Mouse (Mus musculus): ENCODE data around the gene Mbnl1. TPM values are rescaled to one million over a fixed set of nuclear protein-coding genes. Genes with fewer than 3 reads are reported as not detected.

The Mbnl1 gene
- polyA plus RNA-seq, 1 experiment from 2014 or later, result 119 TPM

DNA sequence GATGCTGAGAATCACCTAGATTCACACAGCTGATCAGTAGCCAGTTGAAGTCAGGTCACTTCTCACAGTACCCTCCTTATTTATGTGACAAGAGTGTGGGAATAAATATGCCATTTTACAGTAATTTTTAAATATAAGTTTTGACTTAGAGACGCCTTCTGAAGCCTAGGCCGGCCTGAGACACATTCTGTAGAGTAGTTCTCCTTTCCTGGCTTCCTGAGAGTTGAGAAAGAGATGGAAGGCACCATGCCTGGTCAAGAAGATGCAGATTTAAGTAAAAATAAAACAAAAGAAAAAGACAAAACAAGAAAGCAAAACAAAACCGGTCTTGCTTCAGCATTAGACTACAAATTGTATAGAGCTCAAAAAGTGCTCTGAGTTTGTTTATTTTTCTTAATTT lies 38.6 kb downstream of the Mbnl1 start:
- Histone ChIP-seq H3K27me3 (replicated peaks) (no peaks in the 10 kb centered on the region), H3K9ac (no peak overlapping the region), H3K4me1 (replicated peaks) (peaks cover 12% of the 10 kb centered on the region), H3K27ac (no peak overlapping the region), H3K36me3 (no peaks in the 10 kb centered on the region), H3K4me2 (replicated peaks) (no peak overlapping the region), H3K9me3 (no peaks in the 10 kb centered on the region), H3K4me3 (replicated peaks) (no peak overlapping the region)
- no peak for ATAC-seq
- 83% methylated on average over 3 of the region's 3 CpGs for WGBS

DNA sequence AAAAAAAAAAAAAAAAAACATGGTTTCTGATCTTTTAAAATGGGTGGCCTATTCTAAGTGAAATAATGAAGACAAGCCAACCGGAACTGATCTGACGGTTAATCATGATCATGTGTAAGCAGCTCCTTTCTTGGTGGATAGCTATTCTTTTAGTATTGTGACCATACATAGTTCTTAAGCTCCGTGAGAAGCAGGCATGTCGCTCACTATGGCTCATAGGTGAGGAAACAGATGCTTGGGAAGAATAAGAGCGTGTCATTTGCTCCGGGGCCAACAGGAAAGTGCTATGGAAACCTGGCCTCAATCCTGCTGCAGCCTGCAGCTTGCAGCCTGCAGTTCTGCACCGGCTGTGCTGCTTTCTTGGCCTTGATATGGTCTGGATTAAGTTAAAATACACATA lies 40.7 kb downstream of the Mbnl1 start:
- no peak overlapping the region for H3K27ac ChIP-seq
- no peak overlapping the region for H3K9ac ChIP-seq
- no peak overlapping the region for H3K4me3 ChIP-seq (replicated peaks)
- 0 out of 2 replicates have a peak, but pooled peaks have one; percentile 24 for ATAC-seq
- H3K27me3 ChIP-seq (replicated peaks), result no peaks in the 10 kb centered on the region
- H3K4me1 ChIP-seq (replicated peaks), result peaks cover 15% of the 10 kb centered on the region
- H3K4me2 ChIP-seq (replicated peaks), result no peak overlapping the region
- no peaks in the 10 kb centered on the region for H3K36me3 ChIP-seq
- WGBS, result 63% methylated on average over 7 of the region's 7 CpGs
- H3K9me3 ChIP-seq, result no peaks in the 10 kb centered on the region

GRCm38 (mm10) chr3:60513746-60514145 lies 41.1 kb downstream of the Mbnl1 start:
- no peak for ATAC-seq
- no peaks in the 10 kb centered on the region for H3K27me3 ChIP-seq (replicated peaks)
- no peak overlapping the region for H3K4me3 ChIP-seq (replicated peaks)
- no peak overlapping the region for H3K4me2 ChIP-seq (replicated peaks)
- peaks cover 15% of the 10 kb centered on the region for H3K4me1 ChIP-seq (replicated peaks)
- no peak overlapping the region for H3K27ac ChIP-seq
- H3K36me3 ChIP-seq, result no peaks in the 10 kb centered on the region
- 60% methylated on average over 2 of the region's 2 CpGs for WGBS
- no peaks in the 10 kb centered on the region for H3K9me3 ChIP-seq
- no peak overlapping the region for H3K9ac ChIP-seq

- Histone ChIP-seq H3K4me2 (replicated peaks) (no peak overlapping the region), H3K4me1 (replicated peaks) (peaks cover 15% of the 10 kb centered on the region), H3K9me3 (no peaks in the 10 kb centered on the region), H3K9ac (no peak overlapping the region), H3K4me3 (replicated peaks) (no peak overlapping the region), H3K36me3 (no peaks in the 10 kb centered on the region), H3K27ac (no peak overlapping the region), H3K27me3 (replicated peaks) (no peaks in the 10 kb centered on the region)
- no peak for ATAC-seq
Measured at GRCm38 (mm10) chr3:60515430-60515829, 42.8 kb downstream of the Mbnl1 start.

GRCm38 (mm10) chr3:60516054-60516674 lies 43.5 kb downstream of the Mbnl1 start:
- ATAC-seq, result peak; percentile 76
- Histone ChIP-seq H3K36me3 (no peaks in the 10 kb centered on the region), H3K9ac (no peak overlapping the region), H3K27ac (no peak overlapping the region), H3K4me1 (replicated peaks) (peaks cover 15% of the 10 kb centered on the region), H3K9me3 (no peaks in the 10 kb centered on the region), H3K4me3 (replicated peaks) (no peak overlapping the region), H3K27me3 (replicated peaks) (no peaks in the 10 kb centered on the region), H3K4me2 (replicated peaks) (no peak overlapping the region; the same call in 1 of the 2 replicates)
- WGBS, result 35% methylated on average over 12 of the region's 12 CpGs

- 47% methylated on average over 3 of the region's 3 CpGs for WGBS
- Histone ChIP-seq H3K9me3 (no peaks in the 10 kb centered on the region), H3K4me3 (replicated peaks) (no peak overlapping the region), H3K36me3 (no peaks in the 10 kb centered on the region), H3K9ac (no peak overlapping the region), H3K27me3 (replicated peaks) (no peaks in the 10 kb centered on the region), H3K4me2 (replicated peaks) (no peak overlapping the region), H3K27ac (no peak overlapping the region), H3K4me1 (replicated peaks) (peaks cover 12% of the 10 kb centered on the region)
- no peak for ATAC-seq
Measured at GRCm38 (mm10) chr3:60517234-60517787, 44.7 kb downstream of the Mbnl1 start.

DNA sequence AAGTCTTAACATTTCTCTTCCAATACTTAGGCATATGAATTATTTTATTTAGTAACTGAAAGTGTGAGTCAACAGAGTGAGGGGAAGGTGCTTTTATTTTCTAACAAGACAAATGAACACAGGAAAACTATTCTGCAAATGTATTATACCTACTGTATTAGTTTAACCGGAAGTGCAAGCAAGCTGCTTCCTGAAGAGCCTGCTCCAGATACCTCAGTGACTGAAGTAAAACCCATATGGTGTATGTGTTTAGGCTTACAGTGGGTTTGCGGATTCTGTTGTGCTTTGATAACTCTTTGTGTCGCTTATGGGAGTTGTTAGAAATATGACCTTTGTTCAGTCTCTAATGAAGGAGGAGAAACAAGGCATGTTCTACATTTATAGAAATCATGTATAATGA lies 46.7 kb downstream of the Mbnl1 start:
- Histone ChIP-seq H3K27ac (no peak overlapping the region), H3K27me3 (replicated peaks) (no peaks in the 10 kb centered on the region), H3K4me2 (replicated peaks) (no peak overlapping the region), H3K9me3 (no peaks in the 10 kb centered on the region), H3K4me1 (replicated peaks) (peaks cover 9% of the 10 kb centered on the region; the same call in 1 of the 2 replicates), H3K36me3 (no peaks in the 10 kb centered on the region), H3K4me3 (replicated peaks) (no peak overlapping the region), H3K9ac (no peak overlapping the region)
- WGBS, result 61% methylated on average over 3 of the region's 3 CpGs
- no peak for ATAC-seq

DNA sequence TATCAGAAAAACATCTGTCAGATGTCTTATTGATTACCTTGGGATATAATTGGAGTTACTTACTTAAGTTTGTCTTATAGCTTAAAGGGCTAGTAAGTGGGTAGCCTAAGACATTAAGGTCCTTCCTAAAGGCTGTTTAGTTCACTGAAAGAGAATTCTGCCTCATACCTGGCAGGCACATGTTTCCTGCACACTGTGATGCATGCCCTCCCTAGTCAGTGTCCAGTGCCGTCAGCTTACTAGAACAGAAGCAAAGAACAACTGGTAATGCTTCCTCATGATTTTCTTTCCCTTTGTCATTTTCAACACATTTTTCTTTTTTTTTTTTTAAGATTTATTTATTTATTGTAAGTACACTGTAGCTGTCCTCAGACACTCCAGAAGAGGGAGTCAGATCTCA lies 51.5 kb downstream of the Mbnl1 start:
- ATAC-seq, result no peak
- no peak overlapping the region for H3K9ac ChIP-seq
- no peaks in the 10 kb centered on the region for H3K36me3 ChIP-seq
- no peaks in the 10 kb centered on the region for H3K27me3 ChIP-seq (replicated peaks)
- H3K4me3 ChIP-seq (replicated peaks), result no peak overlapping the region
- H3K4me2 ChIP-seq (replicated peaks), result no peak overlapping the region
- no peak overlapping the region for H3K27ac ChIP-seq
- H3K9me3 ChIP-seq, result no peaks in the 10 kb centered on the region
- peaks cover 23% of the 10 kb centered on the region for H3K4me1 ChIP-seq (replicated peaks)
- 84% methylated on average over 1 of the region's 1 CpGs for whole genome bisulfite sequencing

DNA sequence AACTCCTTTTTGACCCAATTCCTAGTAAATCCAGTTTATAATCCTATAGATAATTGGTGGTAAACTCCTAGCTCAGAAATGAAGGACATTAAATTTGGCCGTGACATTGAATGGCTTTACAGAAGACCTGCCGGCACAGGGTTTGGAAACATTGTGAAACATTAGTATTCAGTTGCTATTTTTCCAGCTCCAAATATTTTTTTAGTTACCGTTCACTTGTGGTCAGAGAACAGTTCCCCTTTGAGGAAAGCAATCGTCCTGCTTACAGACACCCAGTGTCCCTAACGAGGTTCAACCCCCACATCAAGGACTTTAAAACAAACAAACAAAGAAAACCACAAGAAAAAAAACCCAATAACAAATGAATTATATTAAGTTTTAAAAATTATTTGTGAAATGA lies 58.7 kb downstream of the Mbnl1 start:
- no peak overlapping the region for H3K4me2 ChIP-seq (replicated peaks)
- H3K9ac ChIP-seq, result no peak overlapping the region
- H3K27ac ChIP-seq, result no peak overlapping the region
- ATAC-seq, result no peak
- WGBS, result 71% methylated on average over 5 of the region's 5 CpGs
- H3K36me3 ChIP-seq, result no peaks in the 10 kb centered on the region
- H3K4me1 ChIP-seq (replicated peaks), result peaks cover 22% of the 10 kb centered on the region
- no peaks in the 10 kb centered on the region for H3K9me3 ChIP-seq
- H3K4me3 ChIP-seq (replicated peaks), result no peak overlapping the region
- no peaks in the 10 kb centered on the region for H3K27me3 ChIP-seq (replicated peaks)

DNA sequence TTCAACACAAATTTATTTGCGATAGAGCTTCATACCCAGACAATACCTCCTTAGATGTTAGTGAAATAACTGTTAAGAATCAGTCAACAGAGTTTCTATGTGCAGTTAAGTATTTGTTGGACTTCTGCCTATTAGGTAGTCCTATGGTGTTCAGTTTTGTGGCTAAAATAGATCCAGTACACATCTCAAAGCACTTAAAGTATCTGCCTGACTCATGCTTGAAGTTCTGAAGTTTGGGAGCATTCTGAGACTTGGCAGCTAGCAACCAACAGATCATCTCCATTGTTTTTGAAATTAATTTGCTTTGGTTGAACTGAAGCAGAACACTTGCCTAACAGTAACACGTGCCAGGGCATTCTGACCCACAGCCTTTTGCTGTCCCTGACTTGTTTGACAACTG lies 59.2 kb downstream of the Mbnl1 start:
- Histone ChIP-seq H3K9me3 (no peaks in the 10 kb centered on the region), H3K27me3 (replicated peaks) (no peaks in the 10 kb centered on the region), H3K9ac (no peak overlapping the region), H3K4me2 (replicated peaks) (no peak overlapping the region), H3K4me3 (replicated peaks) (no peak overlapping the region), H3K4me1 (replicated peaks) (peaks cover 19% of the 10 kb centered on the region; the same call in 1 of the 2 replicates), H3K27ac (no peak overlapping the region), H3K36me3 (no peaks in the 10 kb centered on the region)
- 72% methylated on average over 2 of the region's 2 CpGs for WGBS
- ATAC-seq, result no peak

DNA sequence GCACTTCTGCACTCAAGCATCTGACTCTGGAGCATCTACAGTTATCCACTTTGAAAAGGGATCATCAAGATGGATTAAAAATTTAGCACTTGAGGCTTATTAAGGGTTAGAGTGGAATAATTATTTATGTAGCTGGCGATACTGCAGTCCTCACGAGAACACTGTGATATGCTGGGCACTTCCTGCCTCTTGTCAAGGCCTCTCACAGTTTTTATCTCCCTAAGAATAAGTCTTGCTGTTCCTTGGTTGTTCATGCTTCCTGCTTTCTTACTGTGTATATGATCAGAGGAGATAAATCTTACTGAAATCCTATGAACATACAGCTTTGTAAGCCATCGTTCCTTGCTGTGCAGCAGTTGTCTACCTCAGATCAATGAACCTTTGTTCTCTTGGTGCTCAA lies 62.6 kb downstream of the Mbnl1 start:
- no peak for ATAC-seq
- H3K4me3 ChIP-seq (replicated peaks), result no peak overlapping the region
- H3K36me3 ChIP-seq, result no peaks in the 10 kb centered on the region
- H3K9me3 ChIP-seq, result no peaks in the 10 kb centered on the region
- H3K9ac ChIP-seq, result no peak overlapping the region
- no peak overlapping the region for H3K27ac ChIP-seq
- no peak overlapping the region for H3K4me2 ChIP-seq (replicated peaks)
- WGBS, result 28% methylated on average over 3 of the region's 3 CpGs
- peaks cover 4% of the 10 kb centered on the region; the same call in 1 of the 2 replicates for H3K4me1 ChIP-seq (replicated peaks)
- no peaks in the 10 kb centered on the region for H3K27me3 ChIP-seq (replicated peaks)

DNA sequence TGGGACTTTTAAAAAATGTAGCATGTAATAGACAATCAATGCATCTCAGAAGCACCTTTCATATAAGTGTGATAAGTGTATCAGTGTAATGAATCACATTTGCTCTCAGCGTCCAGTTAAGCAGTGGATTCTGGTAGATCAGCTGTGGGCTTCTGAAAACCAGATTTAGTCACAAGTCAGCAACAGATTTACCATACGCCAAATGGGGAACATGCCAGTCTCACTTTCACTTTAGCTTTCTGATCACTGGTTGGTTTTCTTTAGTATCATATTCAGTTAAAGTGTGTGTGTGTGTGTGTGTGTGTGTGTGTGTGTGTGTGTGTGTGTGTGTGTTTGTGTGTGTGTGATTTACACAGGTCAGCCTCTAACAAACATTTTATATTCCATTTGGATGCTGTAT lies 64.4 kb downstream of the Mbnl1 start:
- Histone ChIP-seq H3K4me2 (replicated peaks) (no peak overlapping the region), H3K9me3 (no peaks in the 10 kb centered on the region), H3K36me3 (no peaks in the 10 kb centered on the region), H3K9ac (no peak overlapping the region), H3K4me3 (replicated peaks) (no peak overlapping the region), H3K27me3 (replicated peaks) (no peaks in the 10 kb centered on the region), H3K4me1 (replicated peaks) (peaks cover 4% of the 10 kb centered on the region; the same call in 1 of the 2 replicates), H3K27ac (no peak overlapping the region)
- 65% methylated on average over 2 of the region's 2 CpGs for WGBS
- ATAC-seq, result no peak

Data from intestine, embryonic 15.5 days (tissue).